Mouse (Mus musculus): ENCODE data around the gene Tnfrsf1b. TPM values are rescaled to one million over a fixed set of nuclear protein-coding genes. Genes with fewer than 3 reads are reported as not detected.
A peak's percentile ranks its signal among the peaks of the same experiment; 100 is the strongest.

Tnfrsf1b gene
- polyA plus RNA-seq, 1 experiment from 2014 or later: 2.3 TPM

GRCm38 (mm10) chr4:145195172-145195571, 51.5 kb downstream of the Tnfrsf1b start:
- ATAC-seq (replicated peaks; ENCODE audit: insufficient number of reproducible peaks, low FRiP score, low TSS enrichment): 0 out of 2 replicates have a peak, but pooled peaks have one; percentile 7
- WGBS (ENCODE audit: insufficient replicate concordance): 24% methylated on average over 5 of the region's 5 CpGs
- peak overlapping the region; percentile 98 for H3K4me3 ChIP-seq (ENCODE audit: low read depth, low read length)
- H3K27me3 ChIP-seq (ENCODE audit: control insufficient read depth, insufficient read depth, low read length): no peaks in the 10 kb centered on the region
- H3K9me3 ChIP-seq (replicated peaks; ENCODE audit: control insufficient read depth, low read length): no peaks in the 10 kb centered on the region
- H3K36me3 ChIP-seq (ENCODE audit: control insufficient read depth, insufficient read depth, low read length): no peaks in the 10 kb centered on the region
- H3K9ac ChIP-seq (ENCODE audit: low read depth, low read length): no peak overlapping the region
- no peak overlapping the region for H3K4me2 ChIP-seq
- peaks cover 13% of the 10 kb centered on the region for H3K4me1 ChIP-seq (ENCODE audit: control insufficient read depth, insufficient read depth, low read length)
- no peak overlapping the region for H3K27ac ChIP-seq (ENCODE audit: low read depth, low read length)

GRCm38 (mm10) chr4:145194559-145195162, 52.0 kb downstream of the Tnfrsf1b start, which contains the start of gene Vps13d:
Gene Vps13d, minus strand, starts transcription at chr4:145195005.
- no peaks in the 10 kb centered on the region for H3K27me3 ChIP-seq (ENCODE audit: control insufficient read depth, insufficient read depth, low read length)
- peak within 1 kb of the TSS; percentile 77 for H3K4me2 ChIP-seq
- peaks cover 1% of the 10 kb centered on the region; the same call in 1 of the 2 replicates for H3K36me3 ChIP-seq (ENCODE audit: control insufficient read depth, insufficient read depth, low read length)
- peak; percentile 88 for ATAC-seq (replicated peaks; ENCODE audit: insufficient number of reproducible peaks, low FRiP score, low TSS enrichment)
- peaks cover 12% of the 10 kb centered on the region for H3K4me1 ChIP-seq (ENCODE audit: control insufficient read depth, insufficient read depth, low read length)
- H3K4me3 ChIP-seq (ENCODE audit: low read depth, low read length): peak within 1 kb of the TSS; percentile 98
- H3K27ac ChIP-seq (ENCODE audit: low read depth, low read length): peak within 1 kb of the TSS; percentile 89
- WGBS (ENCODE audit: insufficient replicate concordance): under 1% methylated on average over 53 of the region's 53 CpGs
- H3K9ac ChIP-seq (ENCODE audit: low read depth, low read length): peak within 1 kb of the TSS; percentile 94
- no peaks in the 10 kb centered on the region for H3K9me3 ChIP-seq (replicated peaks; ENCODE audit: control insufficient read depth, low read length)

GRCm38 (mm10) chr4:145193991-145194511, 52.6 kb downstream of the Tnfrsf1b start:
- peak; percentile 36; the same call in 1 of the 2 replicates for ATAC-seq (replicated peaks; ENCODE audit: insufficient number of reproducible peaks, low FRiP score, low TSS enrichment)
- WGBS (ENCODE audit: insufficient replicate concordance): 0% methylated on average over 10 of the region's 10 CpGs
- Histone ChIP-seq H3K4me2 (peak overlapping the region; percentile 77), H3K4me1 (ENCODE audit: control insufficient read depth, insufficient read depth, low read length) (peaks cover 9% of the 10 kb centered on the region), H3K27ac (ENCODE audit: low read depth, low read length) (peak overlapping the region; percentile 89), H3K27me3 (ENCODE audit: control insufficient read depth, insufficient read depth, low read length) (no peaks in the 10 kb centered on the region), H3K9me3 (replicated peaks; ENCODE audit: control insufficient read depth, low read length) (no peaks in the 10 kb centered on the region), H3K9ac (ENCODE audit: low read depth, low read length) (peak overlapping the region; percentile 94), H3K36me3 (ENCODE audit: control insufficient read depth, insufficient read depth, low read length) (peaks cover 8% of the 10 kb centered on the region; the same call in 1 of the 2 replicates), H3K4me3 (ENCODE audit: low read depth, low read length) (peak overlapping the region; percentile 98)

GRCm38 (mm10) chr4:145193406-145193805, 53.3 kb downstream of the Tnfrsf1b start:
- H3K36me3 ChIP-seq (ENCODE audit: control insufficient read depth, insufficient read depth, low read length): peaks cover 12% of the 10 kb centered on the region; the same call in 1 of the 2 replicates
- H3K4me1 ChIP-seq (ENCODE audit: control insufficient read depth, insufficient read depth, low read length): peaks cover 9% of the 10 kb centered on the region
- peak overlapping the region; percentile 98 for H3K4me3 ChIP-seq (ENCODE audit: low read depth, low read length)
- H3K9me3 ChIP-seq (replicated peaks; ENCODE audit: control insufficient read depth, low read length): no peaks in the 10 kb centered on the region
- H3K9ac ChIP-seq (ENCODE audit: low read depth, low read length): peak overlapping the region; percentile 94; the same call in 1 of the 2 replicates
- peak overlapping the region; percentile 77 for H3K4me2 ChIP-seq
- peak overlapping the region; percentile 89 for H3K27ac ChIP-seq (ENCODE audit: low read depth, low read length)
- H3K27me3 ChIP-seq (ENCODE audit: control insufficient read depth, insufficient read depth, low read length): no peaks in the 10 kb centered on the region
- no peak for ATAC-seq (replicated peaks; ENCODE audit: insufficient number of reproducible peaks, low FRiP score, low TSS enrichment)
- 41% methylated on average over 3 of the region's 3 CpGs for WGBS (ENCODE audit: insufficient replicate concordance)

GRCm38 (mm10) chr4:145192686-145193085, 54.0 kb downstream of the Tnfrsf1b start:
- Histone ChIP-seq H3K27ac (ENCODE audit: low read depth, low read length) (no peak overlapping the region), H3K36me3 (ENCODE audit: control insufficient read depth, insufficient read depth, low read length) (peaks cover 12% of the 10 kb centered on the region; the same call in 1 of the 2 replicates), H3K4me3 (ENCODE audit: low read depth, low read length) (no peak overlapping the region), H3K4me2 (no peak overlapping the region), H3K27me3 (ENCODE audit: control insufficient read depth, insufficient read depth, low read length) (no peaks in the 10 kb centered on the region), H3K4me1 (ENCODE audit: control insufficient read depth, insufficient read depth, low read length) (peaks cover 9% of the 10 kb centered on the region), H3K9ac (ENCODE audit: low read depth, low read length) (no peak overlapping the region), H3K9me3 (replicated peaks; ENCODE audit: control insufficient read depth, low read length) (no peaks in the 10 kb centered on the region)
- no peak for ATAC-seq (replicated peaks; ENCODE audit: insufficient number of reproducible peaks, low FRiP score, low TSS enrichment)

- Histone ChIP-seq H3K9me3 (replicated peaks; ENCODE audit: control insufficient read depth, low read length) (no peaks in the 10 kb centered on the region), H3K27me3 (ENCODE audit: control insufficient read depth, insufficient read depth, low read length) (no peaks in the 10 kb centered on the region), H3K4me1 (ENCODE audit: control insufficient read depth, insufficient read depth, low read length) (peaks cover 6% of the 10 kb centered on the region), H3K36me3 (ENCODE audit: control insufficient read depth, insufficient read depth, low read length) (peaks cover 18% of the 10 kb centered on the region), H3K4me2 (no peak overlapping the region), H3K27ac (ENCODE audit: low read depth, low read length) (no peak overlapping the region), H3K9ac (ENCODE audit: low read depth, low read length) (no peak overlapping the region), H3K4me3 (ENCODE audit: low read depth, low read length) (no peak overlapping the region)
- ATAC-seq (replicated peaks; ENCODE audit: insufficient number of reproducible peaks, low FRiP score, low TSS enrichment): no peak
Measured at GRCm38 (mm10) chr4:145188561-145188960, 58.1 kb downstream of the Tnfrsf1b start.

GRCm38 (mm10) chr4:145187619-145188018, 59.1 kb downstream of the Tnfrsf1b start:
- no peaks in the 10 kb centered on the region for H3K9me3 ChIP-seq (replicated peaks; ENCODE audit: control insufficient read depth, low read length)
- no peak for ATAC-seq (replicated peaks; ENCODE audit: insufficient number of reproducible peaks, low FRiP score, low TSS enrichment)
- H3K36me3 ChIP-seq (ENCODE audit: control insufficient read depth, insufficient read depth, low read length): peaks cover 18% of the 10 kb centered on the region
- no peak overlapping the region for H3K4me2 ChIP-seq
- H3K4me1 ChIP-seq (ENCODE audit: control insufficient read depth, insufficient read depth, low read length): no peaks in the 10 kb centered on the region
- H3K27ac ChIP-seq (ENCODE audit: low read depth, low read length): no peak overlapping the region
- no peak overlapping the region for H3K9ac ChIP-seq (ENCODE audit: low read depth, low read length)
- 73% methylated on average over 2 of the region's 2 CpGs for WGBS (ENCODE audit: insufficient replicate concordance)
- no peak overlapping the region for H3K4me3 ChIP-seq (ENCODE audit: low read depth, low read length)
- no peaks in the 10 kb centered on the region for H3K27me3 ChIP-seq (ENCODE audit: control insufficient read depth, insufficient read depth, low read length)

GRCm38 (mm10) chr4:145178918-145179549, 67.6 kb downstream of the Tnfrsf1b start:
- Histone ChIP-seq H3K4me3 (ENCODE audit: low read depth, low read length) (no peak overlapping the region), H3K36me3 (ENCODE audit: control insufficient read depth, insufficient read depth, low read length) (peaks cover 12% of the 10 kb centered on the region; the same call in 1 of the 2 replicates), H3K4me2 (no peak overlapping the region), H3K9ac (ENCODE audit: low read depth, low read length) (no peak overlapping the region), H3K9me3 (replicated peaks; ENCODE audit: control insufficient read depth, low read length) (no peaks in the 10 kb centered on the region), H3K27ac (ENCODE audit: low read depth, low read length) (no peak overlapping the region), H3K4me1 (ENCODE audit: control insufficient read depth, insufficient read depth, low read length) (no peaks in the 10 kb centered on the region), H3K27me3 (ENCODE audit: control insufficient read depth, insufficient read depth, low read length) (no peaks in the 10 kb centered on the region)
- no peak for ATAC-seq (replicated peaks; ENCODE audit: insufficient number of reproducible peaks, low FRiP score, low TSS enrichment)
- 94% methylated on average over 5 of the region's 5 CpGs for WGBS (ENCODE audit: insufficient replicate concordance)
